Mouse (Mus musculus): ENCODE data around the gene Lamb1. TPM values are rescaled to one million over a fixed set of nuclear protein-coding genes. Genes with fewer than 3 reads are reported as not detected.
A peak's percentile ranks its signal among the peaks of the same experiment; 100 is the strongest.

The Lamb1 gene
- polyA plus RNA-seq, 1 experiment: 142 TPM

GRCm38 (mm10) chr12:31267363-31267762 is 2.3 kb downstream of the Lamb1 start:
- peaks cover 4% of the 10 kb centered on the region; the same call in 1 of the 2 replicates for H3K27me3 ChIP-seq (ENCODE audit: control insufficient read depth, insufficient read depth, low read length, poor library complexity, severe bottlenecking)
- no peak overlapping the region for H3K27ac ChIP-seq (ENCODE audit: insufficient read depth, low read length)
- peaks cover 23% of the 10 kb centered on the region for H3K36me3 ChIP-seq (ENCODE audit: control insufficient read depth, insufficient read depth, low read length, poor library complexity, severe bottlenecking)
- no peaks in the 10 kb centered on the region for H3K9me3 ChIP-seq (replicated peaks; ENCODE audit: control insufficient read depth, insufficient read depth, low read length, poor library complexity, severe bottlenecking)
- TF ChIP-seq EP300 (IDR thresholded peaks at IDR 0.05; ENCODE audit: insufficient read depth, low read depth, low read length) (no peak), CTCF (IDR thresholded peaks at IDR 0.05; ENCODE audit: low read depth, low read length) (no peak), POLR2A (IDR thresholded peaks at IDR 0.05; ENCODE audit: insufficient read depth, low read length) (no peak)
- H3K4me3 ChIP-seq (ENCODE audit: low read depth, low read length): no peak overlapping the region
- H3K9ac ChIP-seq (ENCODE audit: low read depth, poor library complexity, severe bottlenecking): no peak overlapping the region
- peaks cover 10% of the 10 kb centered on the region for H3K4me1 ChIP-seq (ENCODE audit: control insufficient read depth, insufficient read depth, low read length)

- Histone ChIP-seq H3K27me3 (ENCODE audit: control insufficient read depth, insufficient read depth, low read length, poor library complexity, severe bottlenecking) (peaks cover 4% of the 10 kb centered on the region; the same call in 1 of the 2 replicates), H3K4me3 (ENCODE audit: low read depth, low read length) (no peak overlapping the region), H3K36me3 (ENCODE audit: control insufficient read depth, insufficient read depth, low read length, poor library complexity, severe bottlenecking) (peaks cover 31% of the 10 kb centered on the region), H3K27ac (ENCODE audit: insufficient read depth, low read length) (no peak overlapping the region), H3K9ac (ENCODE audit: low read depth, poor library complexity, severe bottlenecking) (no peak overlapping the region), H3K9me3 (replicated peaks; ENCODE audit: control insufficient read depth, insufficient read depth, low read length, poor library complexity, severe bottlenecking) (no peaks in the 10 kb centered on the region), H3K4me1 (ENCODE audit: control insufficient read depth, insufficient read depth, low read length) (peaks cover 10% of the 10 kb centered on the region)
- TF ChIP-seq CTCF (IDR thresholded peaks at IDR 0.05; ENCODE audit: low read depth, low read length) (no peak), POLR2A (IDR thresholded peaks at IDR 0.05; ENCODE audit: insufficient read depth, low read length) (no peak), EP300 (IDR thresholded peaks at IDR 0.05; ENCODE audit: insufficient read depth, low read depth, low read length) (no peak)
These were observed 3.3 kb downstream of the Lamb1 start for GRCm38 (mm10) chr12:31268315-31268714.

GRCm38 (mm10) chr12:31269020-31269597 is 4.1 kb downstream of the Lamb1 start:
- H3K9ac ChIP-seq (ENCODE audit: low read depth, poor library complexity, severe bottlenecking): no peak overlapping the region
- no peaks in the 10 kb centered on the region for H3K9me3 ChIP-seq (replicated peaks; ENCODE audit: control insufficient read depth, insufficient read depth, low read length, poor library complexity, severe bottlenecking)
- peaks cover 38% of the 10 kb centered on the region for H3K36me3 ChIP-seq (ENCODE audit: control insufficient read depth, insufficient read depth, low read length, poor library complexity, severe bottlenecking)
- no peak overlapping the region for H3K4me3 ChIP-seq (ENCODE audit: low read depth, low read length)
- H3K4me1 ChIP-seq (ENCODE audit: control insufficient read depth, insufficient read depth, low read length): peaks cover 10% of the 10 kb centered on the region
- H3K27ac ChIP-seq (ENCODE audit: insufficient read depth, low read length): no peak overlapping the region
- TF ChIP-seq CTCF (IDR thresholded peaks at IDR 0.05; ENCODE audit: low read depth, low read length) (no peak), EP300 (IDR thresholded peaks at IDR 0.05; ENCODE audit: insufficient read depth, low read depth, low read length) (no peak), POLR2A (IDR thresholded peaks at IDR 0.05; ENCODE audit: insufficient read depth, low read length) (no peak)
- H3K27me3 ChIP-seq (ENCODE audit: control insufficient read depth, insufficient read depth, low read length, poor library complexity, severe bottlenecking): peaks cover 4% of the 10 kb centered on the region; the same call in 1 of the 2 replicates

GRCm38 (mm10) chr12:31270361-31270760 is 5.3 kb downstream of the Lamb1 start:
- no peak overlapping the region for H3K9ac ChIP-seq (ENCODE audit: low read depth, poor library complexity, severe bottlenecking)
- H3K9me3 ChIP-seq (replicated peaks; ENCODE audit: control insufficient read depth, insufficient read depth, low read length, poor library complexity, severe bottlenecking): no peaks in the 10 kb centered on the region
- no peak for TF ChIP-seq CTCF (IDR thresholded peaks at IDR 0.05; ENCODE audit: low read depth, low read length)
- no peak for TF ChIP-seq EP300 (IDR thresholded peaks at IDR 0.05; ENCODE audit: insufficient read depth, low read depth, low read length)
- no peak for TF ChIP-seq POLR2A (IDR thresholded peaks at IDR 0.05; ENCODE audit: insufficient read depth, low read length)
- peaks cover 4% of the 10 kb centered on the region; the same call in 1 of the 2 replicates for H3K27me3 ChIP-seq (ENCODE audit: control insufficient read depth, insufficient read depth, low read length, poor library complexity, severe bottlenecking)
- H3K4me3 ChIP-seq (ENCODE audit: low read depth, low read length): no peak overlapping the region
- H3K27ac ChIP-seq (ENCODE audit: insufficient read depth, low read length): no peak overlapping the region
- peaks cover 40% of the 10 kb centered on the region for H3K36me3 ChIP-seq (ENCODE audit: control insufficient read depth, insufficient read depth, low read length, poor library complexity, severe bottlenecking)
- peaks cover 10% of the 10 kb centered on the region for H3K4me1 ChIP-seq (ENCODE audit: control insufficient read depth, insufficient read depth, low read length)

GRCm38 (mm10) chr12:31270776-31271175 is 5.7 kb downstream of the Lamb1 start:
- no peaks in the 10 kb centered on the region for H3K9me3 ChIP-seq (replicated peaks; ENCODE audit: control insufficient read depth, insufficient read depth, low read length, poor library complexity, severe bottlenecking)
- no peak overlapping the region for H3K27ac ChIP-seq (ENCODE audit: insufficient read depth, low read length)
- peaks cover 40% of the 10 kb centered on the region for H3K36me3 ChIP-seq (ENCODE audit: control insufficient read depth, insufficient read depth, low read length, poor library complexity, severe bottlenecking)

GRCm38 (mm10) chr12:31271361-31272011 is 6.5 kb downstream of the Lamb1 start:
- Histone ChIP-seq H3K4me1 (ENCODE audit: control insufficient read depth, insufficient read depth, low read length) (peaks cover 10% of the 10 kb centered on the region), H3K36me3 (ENCODE audit: control insufficient read depth, insufficient read depth, low read length, poor library complexity, severe bottlenecking) (peaks cover 42% of the 10 kb centered on the region), H3K27ac (ENCODE audit: insufficient read depth, low read length) (peak overlapping the region; percentile 22; the same call in 1 of the 2 replicates), H3K9me3 (replicated peaks; ENCODE audit: control insufficient read depth, insufficient read depth, low read length, poor library complexity, severe bottlenecking) (no peaks in the 10 kb centered on the region), H3K4me3 (ENCODE audit: low read depth, low read length) (no peak overlapping the region), H3K9ac (ENCODE audit: low read depth, poor library complexity, severe bottlenecking) (no peak overlapping the region), H3K27me3 (ENCODE audit: control insufficient read depth, insufficient read depth, low read length, poor library complexity, severe bottlenecking) (peaks cover 4% of the 10 kb centered on the region; the same call in 1 of the 2 replicates)
- no peak for TF ChIP-seq POLR2A (IDR thresholded peaks at IDR 0.05; ENCODE audit: insufficient read depth, low read length)
- no peak for TF ChIP-seq CTCF (IDR thresholded peaks at IDR 0.05; ENCODE audit: low read depth, low read length)
- no peak for TF ChIP-seq EP300 (IDR thresholded peaks at IDR 0.05; ENCODE audit: insufficient read depth, low read depth, low read length)

More at GRCm38 (mm10) chr12:31270776-31271175, 5.7 kb downstream of the Lamb1 start:
- peaks cover 10% of the 10 kb centered on the region for H3K4me1 ChIP-seq (ENCODE audit: control insufficient read depth, insufficient read depth, low read length)
- TF ChIP-seq EP300 (IDR thresholded peaks at IDR 0.05; ENCODE audit: insufficient read depth, low read depth, low read length) (no peak), POLR2A (IDR thresholded peaks at IDR 0.05; ENCODE audit: insufficient read depth, low read length) (no peak), CTCF (IDR thresholded peaks at IDR 0.05; ENCODE audit: low read depth, low read length) (no peak)
- H3K27me3 ChIP-seq (ENCODE audit: control insufficient read depth, insufficient read depth, low read length, poor library complexity, severe bottlenecking): peaks cover 4% of the 10 kb centered on the region; the same call in 1 of the 2 replicates
- no peak overlapping the region for H3K9ac ChIP-seq (ENCODE audit: low read depth, poor library complexity, severe bottlenecking)
- H3K4me3 ChIP-seq (ENCODE audit: low read depth, low read length): no peak overlapping the region
